Mouse (Mus musculus): ENCODE measurements around the gene Izumo4.
A peak's percentile ranks its signal among the peaks of the same experiment; 100 is the strongest.

Gene Izumo4

DNA sequence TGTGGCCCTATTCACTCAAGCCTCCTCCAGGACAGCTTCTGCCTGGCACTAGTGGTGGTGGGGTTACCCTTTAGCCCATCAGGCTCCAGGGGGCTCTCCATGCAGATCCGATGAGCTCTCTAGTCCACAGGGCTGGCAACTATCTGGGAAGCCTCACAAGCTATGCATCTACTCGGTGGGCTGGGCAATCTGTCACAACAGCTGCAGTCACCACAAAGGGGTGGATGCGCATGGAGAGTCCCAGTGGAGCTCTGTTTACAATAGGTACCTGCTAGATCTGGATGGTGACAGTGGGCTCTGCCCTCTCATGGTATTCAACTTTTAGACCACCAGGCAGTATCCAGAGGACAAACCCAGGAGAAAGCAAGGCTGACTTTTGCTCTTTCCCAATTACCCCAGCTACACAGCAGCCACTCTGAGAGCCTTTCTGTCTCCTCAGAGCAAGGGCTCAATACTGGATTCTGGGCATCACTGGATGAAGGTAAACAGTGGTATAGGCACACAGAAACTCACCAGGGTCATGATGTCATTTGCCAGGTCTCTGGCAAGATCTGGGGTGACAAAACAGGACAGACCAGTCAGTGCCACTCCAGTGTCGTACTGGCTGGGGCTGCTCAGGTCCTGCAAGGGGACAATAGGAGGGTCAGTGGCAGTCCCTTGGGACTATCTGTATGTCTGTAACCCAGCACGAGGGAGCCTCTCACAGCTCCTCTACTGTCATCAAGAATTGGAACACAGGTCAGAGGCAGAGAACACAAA, 25.6 kb downstream of the Izumo4 start:
- no peak for DNase-seq (ENCODE audit: low read depth, low spot score)

DNA sequence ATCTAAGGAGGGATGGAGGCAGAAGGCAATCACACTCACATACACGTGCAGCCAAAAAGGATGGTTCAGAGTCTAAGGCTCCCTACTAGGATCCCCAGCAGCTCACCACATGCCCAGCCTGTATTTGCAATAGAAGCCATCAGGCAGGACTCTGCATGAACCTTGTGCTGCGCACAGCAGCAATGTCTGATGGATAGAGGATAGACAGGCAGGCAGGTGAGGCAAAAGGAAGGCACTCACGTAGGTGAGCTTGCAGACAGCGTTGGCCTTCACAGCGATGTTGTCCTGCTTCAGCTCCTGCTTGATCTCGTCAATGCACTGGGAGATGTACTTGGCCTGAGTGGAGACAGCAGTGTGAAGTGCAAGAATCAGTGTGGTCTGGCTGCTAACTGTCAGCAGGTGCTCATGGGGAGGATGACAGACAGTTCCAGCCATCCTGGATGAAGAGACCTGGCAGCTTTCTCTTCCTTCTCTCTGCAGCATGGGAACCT, 30.7 kb downstream of the Izumo4 start:
- DNase-seq (ENCODE audit: low read depth, low spot score), result no peak

- DNase-seq (ENCODE audit: low read depth, low spot score), result no peak
Observed at GRCm38 (mm10) chr10:80736731-80737130, 34.7 kb downstream of the Izumo4 start.

GRCm38 (mm10) chr10:80738657-80739056, 36.7 kb downstream of the Izumo4 start:
- no peak for DNase-seq (ENCODE audit: low read depth, low spot score)

DNA sequence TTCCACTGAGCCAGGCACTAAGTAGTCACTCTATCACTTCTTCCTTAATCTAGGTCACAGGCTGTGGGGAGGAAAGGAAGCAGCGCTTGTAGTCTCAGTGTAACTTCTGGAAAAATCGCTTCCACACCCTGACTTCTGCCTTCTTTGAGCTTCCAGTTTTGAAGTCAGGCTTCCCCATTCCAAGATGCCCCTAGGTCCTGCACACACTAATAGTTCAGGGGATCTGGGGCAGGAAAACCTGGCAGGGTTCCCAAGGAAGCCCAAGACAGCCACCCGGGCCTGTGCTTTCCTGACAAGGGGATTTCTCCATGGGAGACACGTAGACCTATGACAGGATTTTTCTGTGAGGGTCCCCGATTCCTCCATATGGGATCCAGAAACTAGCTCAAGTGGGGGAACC, 39.2 kb downstream of the Izumo4 start:
- no peak for DNase-seq (ENCODE audit: low read depth, low spot score)

DNA sequence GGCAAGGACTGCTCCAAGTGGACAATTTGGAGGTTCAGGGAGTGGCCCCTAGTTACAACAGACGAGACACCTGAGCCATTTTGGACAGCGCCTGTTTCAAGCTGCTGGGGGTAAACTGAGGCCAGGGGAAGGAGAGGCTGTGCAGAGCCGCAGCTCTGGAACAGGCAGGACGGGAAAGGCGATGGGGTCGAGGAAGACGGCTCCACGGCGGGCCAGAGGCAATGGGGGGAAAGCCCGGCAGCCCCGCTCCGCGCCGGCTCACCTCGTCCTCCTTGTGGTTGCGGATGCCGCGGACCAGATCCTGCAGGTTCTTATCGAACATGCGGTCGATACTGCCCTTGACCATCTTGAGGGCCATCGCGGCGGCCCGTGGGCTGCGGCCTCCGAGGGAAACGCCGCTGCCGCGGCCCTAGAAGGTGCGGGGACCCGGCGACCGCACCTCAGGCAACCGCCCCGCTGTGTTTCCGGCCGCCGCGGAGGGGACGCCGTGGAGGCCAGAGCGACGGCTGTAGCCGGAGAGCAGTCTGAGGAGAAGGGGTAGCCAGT, 39.7 kb downstream of the Izumo4 start:
- DNase-seq (ENCODE audit: low read depth, low spot score), result no peak

DNA sequence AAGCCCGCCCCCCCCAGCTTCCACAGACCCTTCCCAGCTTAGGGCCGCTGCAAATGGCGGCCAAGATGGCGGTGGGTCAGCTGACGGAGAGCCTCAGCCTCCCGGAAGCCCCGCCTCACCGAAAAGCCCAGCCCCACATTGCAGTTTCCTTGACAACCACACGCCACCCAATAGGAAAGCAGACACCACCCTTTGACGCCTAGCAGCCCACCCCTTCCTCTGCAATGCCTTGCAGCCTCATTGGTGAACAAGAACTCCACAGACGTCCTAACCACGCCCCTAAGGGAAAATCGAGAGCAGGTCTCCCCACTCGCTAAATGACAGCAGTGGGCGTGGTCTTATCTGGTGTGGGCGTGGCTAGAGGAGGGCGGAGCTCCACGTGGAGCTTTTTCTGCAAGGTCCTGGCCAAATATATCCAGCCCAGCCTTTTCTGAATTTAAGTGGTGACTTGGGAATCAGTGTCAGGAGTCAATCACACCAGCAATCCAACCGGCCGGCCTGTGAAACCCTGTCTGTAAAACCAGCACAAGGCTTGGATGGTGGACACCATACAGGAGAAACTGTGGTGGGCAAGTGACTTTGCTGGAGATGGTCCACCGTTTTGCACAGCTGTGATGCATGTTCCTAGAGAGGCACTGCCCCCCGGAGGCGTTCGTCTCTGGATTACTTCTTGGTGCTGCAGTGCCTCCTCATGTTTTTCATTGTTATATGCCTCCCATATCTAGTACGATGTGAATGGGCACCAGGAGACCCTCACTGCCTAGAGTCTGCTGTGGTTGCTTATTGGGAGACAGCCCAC, 40.4 kb downstream of the Izumo4 start, which contains the start of gene Ap3d1:
Gene Ap3d1 (minus strand): TSS at position 85 of the 799 bp plus-strand sequence.
- DNase-seq (ENCODE audit: low read depth, low spot score), result peak; percentile 99

GRCm38 (mm10) chr10:80744262-80744661, 42.3 kb downstream of the Izumo4 start:
- no peak for DNase-seq (ENCODE audit: low read depth, low spot score)

GRCm38 (mm10) chr10:80747410-80747809, 45.4 kb downstream of the Izumo4 start:
- peak; percentile 43 for DNase-seq (ENCODE audit: low read depth, low spot score)

- no peak for DNase-seq (ENCODE audit: low read depth, low spot score)
Observed at GRCm38 (mm10) chr10:80748609-80749008, 46.6 kb downstream of the Izumo4 start.

DNA sequence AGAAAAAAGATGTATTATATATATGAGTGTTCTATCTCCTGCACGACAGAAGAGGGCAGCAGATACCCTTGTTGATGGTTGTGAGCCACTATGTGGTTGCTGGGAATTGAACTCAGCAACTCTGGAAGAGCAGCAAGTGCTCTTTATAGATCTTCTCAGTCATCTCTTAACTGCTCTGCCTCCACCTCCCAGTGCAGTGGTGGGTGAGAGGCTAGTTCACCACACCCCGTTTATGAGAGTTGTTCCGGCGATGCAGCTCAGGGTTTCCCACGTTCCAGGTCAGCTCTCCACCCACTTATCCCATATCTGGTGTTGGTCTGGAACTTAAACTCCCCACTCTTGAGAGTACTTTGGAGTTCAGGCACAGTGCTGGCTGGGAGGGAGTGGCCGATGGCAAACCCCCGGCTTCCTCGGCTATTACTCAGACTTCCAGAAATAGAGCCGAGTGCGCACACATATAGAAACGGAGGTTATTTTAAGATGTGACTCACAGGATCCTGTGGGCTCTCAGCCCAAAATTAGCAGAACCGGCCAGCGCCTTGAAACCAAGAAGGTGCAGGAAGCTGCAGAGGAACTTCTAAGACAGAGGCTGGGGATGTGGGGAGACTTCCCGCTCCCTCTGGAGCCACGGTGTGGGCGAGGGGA, 49.3 kb downstream of the Izumo4 start:
- DNase-seq (ENCODE audit: low read depth, low spot score), result no peak

DNA sequence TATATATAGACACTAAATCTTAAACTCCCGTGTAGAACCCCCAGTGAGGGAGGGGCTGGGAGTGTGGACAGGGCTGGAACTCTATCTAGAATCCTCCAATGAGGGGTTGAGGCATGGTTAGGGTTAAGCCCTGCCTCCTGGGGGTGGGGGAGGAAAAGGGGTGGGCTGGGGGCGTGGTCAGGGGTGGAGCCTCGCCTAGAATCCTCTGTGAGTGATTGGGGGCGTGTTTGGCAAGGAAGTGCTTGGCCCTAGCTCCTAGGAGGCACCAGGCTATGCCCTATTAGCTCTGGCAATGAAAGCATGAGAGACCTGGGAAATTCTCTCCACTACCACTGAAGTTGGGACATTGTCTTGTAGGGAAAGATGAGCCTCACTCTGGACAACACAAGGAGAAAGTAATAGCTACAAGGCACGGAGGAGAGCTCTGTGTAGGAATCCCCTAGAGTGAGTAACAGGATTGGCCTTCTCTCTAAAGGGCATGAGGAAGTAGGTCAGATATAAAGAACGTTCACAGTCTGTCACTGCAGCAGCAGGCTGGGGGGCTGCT, 50.2 kb downstream of the Izumo4 start:
- DNase-seq (ENCODE audit: low read depth, low spot score), result no peak

- peak; percentile 91 for DNase-seq (ENCODE audit: low read depth, low spot score)
Observed at GRCm38 (mm10) chr10:80754594-80755290, 52.8 kb downstream of the Izumo4 start, which contains the start of gene Dot1l. TSS of gene Dot1l (plus strand) at chr10:80755206.

Measured in brain, embryonic 18.5 days (tissue).